Mouse (Mus musculus) cortical plate, adult 2 months (tissue): ENCODE results near the gene Daam2.

Experiments used
- CTCF ChIP-seq: fragments of 200-500 bp; IDR thresholded peaks from 2 replicates; pipeline ENCODE4 v1.5.1; 2011; ENCODE audit warnings: mild to moderate bottlenecking, control low read depth, low read length; ENCODE audit not compliant: insufficient read depth; ENCODE audit errors: extremely low read depth
- POLR2A ChIP-seq: fragments of 200-500 bp; IDR thresholded peaks from 2 replicates; pipeline ENCODE4 v1.6.1; 2011; ENCODE audit warnings: mild to moderate bottlenecking, low read length, control low read depth; ENCODE audit not compliant: insufficient read depth; ENCODE audit errors: extremely low read depth

DNA sequence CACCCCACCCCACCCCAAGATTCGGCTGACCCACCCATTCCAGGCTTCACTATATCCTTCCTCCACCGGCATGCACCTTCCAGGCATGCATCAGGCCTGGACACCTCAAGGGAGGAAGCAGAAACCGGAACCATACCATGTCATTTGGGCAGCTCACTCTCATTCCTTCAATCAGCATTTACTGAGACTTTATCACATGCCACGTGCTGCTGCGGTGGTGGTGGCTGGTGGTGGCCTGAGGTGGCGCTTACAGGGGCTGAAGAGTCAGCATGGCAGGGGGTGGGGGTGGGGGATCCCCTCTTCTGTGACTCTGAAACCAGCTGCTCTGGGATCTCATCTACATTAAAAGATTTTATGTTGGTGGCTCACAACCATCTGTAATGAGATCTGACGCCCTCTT is 42.1 kb downstream of the Daam2 start:
- no peak for TF ChIP-seq CTCF
- no peak for TF ChIP-seq POLR2A
